Mouse (Mus musculus): ENCODE results near the gene Iars2.

Gene Iars2

DNA sequence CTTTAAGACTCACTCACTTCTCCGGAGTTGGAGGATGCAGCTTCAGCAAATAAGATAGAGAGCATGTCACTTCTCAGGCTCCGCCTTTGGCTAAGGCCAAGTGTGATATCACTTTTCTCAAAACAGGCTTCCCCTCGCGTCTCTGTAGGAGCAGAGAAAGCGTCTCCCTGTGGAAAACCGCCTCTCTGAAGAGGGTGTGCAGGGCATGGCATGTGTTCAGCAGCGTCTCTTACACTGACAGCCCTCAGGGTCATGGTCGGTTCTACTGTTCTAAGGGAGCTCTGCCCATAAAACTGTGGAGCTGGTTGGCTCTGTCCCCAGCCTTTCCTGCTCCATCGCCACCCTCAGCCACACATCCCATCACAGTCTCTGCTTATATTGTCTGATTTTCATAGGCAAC is 49.9 kb downstream of the Iars2 start:
- DNase-seq (ENCODE audit: low read depth, low spot score): no peak

DNA sequence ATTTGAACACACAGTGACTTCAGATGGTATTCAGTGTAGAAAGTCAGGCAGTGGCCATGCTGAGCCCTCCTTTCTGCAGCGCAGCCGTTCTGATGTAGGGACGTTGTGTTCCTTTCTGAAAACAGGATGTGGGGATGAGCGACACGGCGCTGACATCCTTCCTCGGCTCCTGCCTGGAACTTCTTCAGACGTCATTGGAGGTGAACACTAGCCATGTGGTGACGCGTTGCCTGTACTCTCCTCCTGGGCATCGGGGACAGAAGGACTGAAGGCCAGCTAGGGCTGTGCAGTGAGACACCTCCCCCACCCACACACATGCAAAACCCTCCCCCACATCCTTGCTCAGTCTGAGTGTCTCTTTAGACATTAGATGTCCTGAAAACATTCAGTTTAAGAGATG is 52.2 kb downstream of the Iars2 start:
- DNase-seq (ENCODE audit: low read depth, low spot score): no peak

DNA sequence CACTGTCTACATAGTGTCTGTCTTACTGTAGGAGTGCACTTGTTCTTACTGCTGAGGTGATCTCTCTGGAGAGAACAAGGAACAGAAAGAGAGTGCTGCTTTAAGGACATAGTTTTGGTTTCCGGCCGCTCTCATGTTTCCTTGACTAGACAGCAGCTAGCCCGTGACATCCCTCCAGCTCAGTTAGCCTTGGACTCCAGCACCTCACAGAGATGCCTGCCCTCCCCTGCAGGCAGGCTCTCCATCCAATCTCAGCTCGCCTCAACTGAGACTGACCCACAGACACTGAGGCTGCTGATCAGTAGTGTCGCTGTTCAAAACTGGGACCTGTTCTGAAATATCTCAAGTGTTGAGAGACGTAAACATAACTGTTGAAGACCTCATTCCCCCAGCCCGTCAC is 53.2 kb downstream of the Iars2 start:
- no peak for DNase-seq (ENCODE audit: low read depth, low spot score)

DNA sequence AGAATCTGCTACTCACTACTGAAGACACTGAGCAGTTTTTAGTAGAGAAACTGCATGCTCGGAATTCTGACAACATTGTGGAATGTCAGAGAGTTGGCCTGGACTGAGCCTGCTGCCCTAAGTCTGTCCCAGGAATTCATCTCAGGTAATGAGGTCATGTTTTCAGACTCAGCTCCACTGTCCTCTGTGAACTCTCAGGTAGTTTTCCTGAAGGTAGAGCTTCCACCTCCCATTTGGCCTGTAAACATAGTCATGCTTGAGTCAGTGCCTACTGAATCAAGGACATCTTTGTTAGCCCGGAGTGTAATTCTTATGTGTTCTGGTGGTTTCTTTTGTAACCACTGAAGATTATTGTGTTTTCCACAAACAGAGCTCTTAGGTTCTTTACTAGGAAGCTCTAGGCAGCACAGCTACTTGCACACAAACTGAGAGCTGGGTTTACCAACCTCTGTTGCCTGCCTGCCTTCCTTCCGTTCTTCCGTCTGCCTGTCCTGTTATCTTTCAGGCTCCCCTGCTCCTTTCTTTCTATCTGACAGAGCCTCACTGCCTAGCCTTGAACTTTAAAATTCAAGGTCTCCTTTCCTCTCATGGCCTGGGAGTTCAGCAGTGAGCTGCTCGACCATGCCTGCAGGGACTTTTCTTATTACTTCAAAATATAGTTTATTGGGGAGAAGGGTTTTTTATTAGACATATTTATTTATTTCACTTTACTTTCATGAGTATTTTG is 54.2 kb downstream of the Iars2 start:
- DNase-seq (ENCODE audit: low read depth, low spot score): no peak

DNA sequence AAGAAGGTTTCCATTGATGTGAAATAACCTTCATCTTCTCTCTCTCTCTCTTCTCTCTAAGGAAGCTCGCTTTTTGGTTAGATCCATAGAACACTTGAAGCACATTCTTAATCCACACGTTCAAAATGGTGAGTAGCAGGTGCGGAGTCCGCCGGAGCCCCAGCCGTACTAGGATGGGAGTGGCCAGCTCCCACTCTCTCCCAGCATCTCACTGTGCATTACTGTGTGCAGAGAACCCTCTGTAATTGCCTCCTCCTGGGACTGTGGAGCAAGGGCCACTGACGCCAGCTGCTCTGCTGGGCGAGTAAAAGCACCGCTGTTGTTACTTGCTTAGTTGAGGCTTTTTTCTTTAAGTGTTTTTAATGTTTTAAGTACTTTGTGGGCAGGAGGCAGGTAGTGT is 57.8 kb downstream of the Iars2 start:
- DNase-seq (ENCODE audit: low read depth, low spot score): no peak

DNA sequence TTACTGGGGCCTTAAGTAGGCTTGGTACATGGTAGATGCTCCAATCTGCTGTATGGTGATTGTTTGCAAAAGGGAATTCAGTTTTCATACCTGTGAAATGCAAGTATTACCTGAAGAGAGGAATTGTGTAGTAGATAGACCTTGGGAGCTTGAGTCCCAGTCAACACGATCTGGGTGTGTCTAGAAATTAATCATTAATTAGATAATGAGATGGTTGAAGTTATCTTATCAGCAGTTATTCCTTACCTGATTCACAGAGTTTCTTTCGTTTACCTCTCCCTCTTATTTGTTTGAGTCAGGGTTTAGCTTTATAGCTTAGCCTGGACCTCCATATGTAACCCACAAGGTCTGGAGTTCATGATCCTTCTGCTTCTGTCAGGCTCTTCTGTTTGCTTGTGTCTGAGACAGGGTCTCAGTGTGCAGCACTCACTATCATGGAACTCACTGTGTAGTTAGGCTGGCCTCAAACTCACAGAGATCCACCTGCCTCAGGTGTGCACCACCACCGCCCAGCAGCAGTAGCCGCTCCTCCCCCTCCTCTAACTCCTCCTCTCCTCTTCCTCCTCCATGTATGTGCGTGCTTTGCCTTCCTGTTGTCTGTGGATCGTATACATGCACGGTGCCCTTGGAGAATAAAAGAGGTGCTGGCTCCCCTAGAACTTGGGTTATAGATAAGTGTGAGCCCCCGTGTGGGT is 58.6 kb downstream of the Iars2 start:
- DNase-seq (ENCODE audit: low read depth, low spot score): no peak

DNA sequence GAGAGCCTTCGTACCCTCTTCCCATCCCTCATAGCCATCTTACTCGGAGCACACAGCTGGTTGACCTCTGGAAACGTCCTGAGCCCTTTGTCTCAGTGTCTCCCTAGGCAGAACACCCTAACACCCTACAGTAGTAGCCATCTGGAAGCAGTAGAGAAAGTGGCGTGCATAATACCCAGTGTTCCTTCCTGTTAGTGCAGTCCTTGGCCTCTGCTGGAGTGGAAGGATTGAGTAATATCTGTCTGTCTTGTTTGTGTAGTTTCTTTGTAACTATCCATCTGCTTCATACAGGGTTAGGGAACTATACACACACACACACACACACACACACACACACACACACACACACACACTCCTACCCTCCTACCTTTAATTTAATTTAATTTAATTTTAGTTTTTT is 60.5 kb downstream of the Iars2 start:
- no peak for DNase-seq (ENCODE audit: low read depth, low spot score)

DNA sequence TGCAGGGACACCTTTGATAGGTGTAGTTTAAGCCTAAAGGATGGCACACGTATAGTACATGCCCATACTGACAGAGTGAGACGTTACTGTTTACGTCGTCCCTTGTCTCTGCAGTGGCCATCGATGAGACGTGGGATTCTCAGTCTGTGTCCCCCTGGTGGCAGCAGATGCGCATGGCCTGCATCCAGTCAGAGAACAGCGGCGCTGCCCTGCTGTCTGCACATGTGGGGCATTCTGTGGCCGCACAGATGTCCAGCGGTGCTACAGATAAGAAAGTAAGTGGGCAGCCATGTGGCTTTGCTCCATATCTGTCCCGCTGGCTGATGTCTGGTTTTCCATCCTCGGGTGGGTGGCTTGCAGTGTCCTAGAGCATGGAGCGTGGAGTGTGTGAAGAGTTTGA is 66.6 kb downstream of the Iars2 start:
- DNase-seq (ENCODE audit: low read depth, low spot score): no peak

DNA sequence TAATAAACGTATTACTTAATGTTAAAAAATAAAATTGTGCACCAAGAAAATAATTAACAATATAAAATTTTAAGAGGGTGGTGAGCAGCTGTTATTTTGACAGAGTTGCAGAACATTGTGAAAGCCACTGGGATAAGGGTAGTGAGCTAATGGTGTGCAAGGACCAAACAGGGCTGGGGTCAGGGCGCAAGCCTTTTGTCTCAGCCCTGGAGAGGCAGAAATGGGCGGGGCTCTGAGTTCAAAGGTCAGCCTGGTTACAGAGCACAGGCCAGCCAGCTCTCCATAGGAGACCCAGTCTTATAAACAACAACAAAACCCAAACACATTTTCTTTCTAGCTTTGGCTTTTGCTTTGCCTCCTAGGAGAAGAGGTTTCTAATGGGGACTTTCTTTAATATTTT is 72.4 kb downstream of the Iars2 start:
- no peak for DNase-seq (ENCODE audit: low read depth, low spot score)

DNA sequence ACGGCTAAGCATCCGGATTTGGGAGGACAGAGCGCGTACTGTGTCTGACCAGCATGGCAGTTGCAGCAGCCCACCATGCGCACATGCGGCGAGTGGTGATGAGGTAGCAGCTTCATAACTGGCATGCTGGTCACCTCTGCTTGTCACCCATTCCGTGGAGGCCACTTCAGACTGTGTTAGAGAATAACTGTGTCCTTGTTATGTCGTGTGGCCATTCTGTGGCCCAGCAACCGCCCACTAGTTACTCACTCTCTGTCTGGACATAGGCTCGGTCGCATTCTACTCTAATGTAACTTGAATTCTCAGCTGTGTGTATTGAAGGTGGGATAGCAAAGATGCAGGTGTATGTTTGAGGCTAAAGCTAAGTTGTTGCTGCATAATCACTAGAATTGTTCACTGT is 73.9 kb downstream of the Iars2 start:
- DNase-seq (ENCODE audit: low read depth, low spot score): no peak

DNA sequence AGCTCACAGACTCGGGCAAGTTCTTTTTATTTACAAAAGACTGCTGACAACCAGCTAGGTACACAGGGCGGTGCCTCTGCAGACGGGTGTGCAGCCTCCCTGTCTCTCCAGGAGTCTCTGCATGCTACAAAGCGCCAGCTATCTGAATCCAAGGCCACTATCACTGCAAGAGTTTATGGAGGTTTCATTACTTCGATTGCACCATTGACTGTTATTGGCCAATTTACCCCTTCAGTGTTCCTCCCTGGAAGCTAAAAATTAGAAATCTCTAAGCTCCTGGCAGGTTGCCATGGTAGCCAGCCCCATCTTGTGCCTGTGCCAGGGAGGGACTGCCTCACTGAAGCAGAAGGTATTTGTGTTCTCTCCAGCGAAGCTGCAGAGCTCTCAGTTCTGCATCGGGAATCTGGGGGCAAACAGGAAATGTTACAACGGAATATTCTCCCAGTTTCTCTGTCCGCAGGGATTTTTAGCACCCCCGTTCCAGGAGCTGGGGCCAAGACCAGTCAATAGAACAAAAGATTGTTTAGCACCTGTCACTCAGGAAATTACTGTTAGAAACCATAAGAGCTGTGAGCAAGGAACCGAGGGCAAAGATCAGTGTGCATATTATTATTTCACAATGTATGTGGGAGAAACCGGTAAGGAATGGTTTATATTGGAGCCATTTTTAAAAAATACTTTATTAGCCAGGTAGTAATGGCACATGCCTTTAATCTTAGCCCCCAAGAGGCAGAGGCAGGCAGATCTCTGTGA is 75.9 kb downstream of the Iars2 start:
- DNase-seq (ENCODE audit: low read depth, low spot score): peak; percentile 8

DNA sequence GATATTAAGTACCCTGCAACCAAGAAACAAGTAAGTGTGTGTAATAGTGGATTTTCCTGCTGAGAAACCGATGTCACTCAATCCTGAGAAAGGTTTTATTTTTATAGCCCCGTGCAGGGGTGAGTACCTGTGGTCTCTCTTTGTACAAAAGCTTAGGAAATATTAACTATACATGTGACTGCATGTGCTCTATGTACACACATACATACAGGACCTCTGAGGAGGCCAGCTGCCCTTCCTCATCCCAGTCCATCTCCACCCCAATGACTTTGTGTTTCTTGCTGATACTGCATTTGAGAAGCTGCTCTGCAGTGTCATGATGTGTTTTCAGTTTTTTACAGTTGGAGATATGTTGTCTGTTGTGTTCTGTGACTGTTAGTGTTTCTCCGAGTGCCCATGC is 76.8 kb downstream of the Iars2 start:
- DNase-seq (ENCODE audit: low read depth, low spot score): no peak

DNA sequence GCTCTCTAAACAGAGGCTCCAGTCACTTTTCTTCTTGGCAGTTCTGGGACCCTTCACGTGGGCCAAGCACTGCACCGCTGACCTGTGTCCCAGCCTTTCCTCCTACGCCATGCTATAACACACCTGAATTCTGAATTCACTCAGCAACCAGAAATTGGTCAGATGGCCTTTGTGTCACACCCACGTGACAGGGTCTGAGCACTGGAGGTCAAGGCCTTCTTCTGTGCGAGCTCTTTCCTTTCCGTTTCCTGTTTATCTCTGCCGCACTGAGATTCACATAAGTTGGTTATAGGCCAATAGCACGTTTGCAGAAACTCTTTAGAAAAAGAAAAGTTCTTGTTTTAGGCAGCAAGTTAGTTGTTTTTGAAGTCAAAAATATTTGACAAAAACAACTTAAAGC is 80.5 kb downstream of the Iars2 start:
- no peak for DNase-seq (ENCODE audit: low read depth, low spot score)

DNA sequence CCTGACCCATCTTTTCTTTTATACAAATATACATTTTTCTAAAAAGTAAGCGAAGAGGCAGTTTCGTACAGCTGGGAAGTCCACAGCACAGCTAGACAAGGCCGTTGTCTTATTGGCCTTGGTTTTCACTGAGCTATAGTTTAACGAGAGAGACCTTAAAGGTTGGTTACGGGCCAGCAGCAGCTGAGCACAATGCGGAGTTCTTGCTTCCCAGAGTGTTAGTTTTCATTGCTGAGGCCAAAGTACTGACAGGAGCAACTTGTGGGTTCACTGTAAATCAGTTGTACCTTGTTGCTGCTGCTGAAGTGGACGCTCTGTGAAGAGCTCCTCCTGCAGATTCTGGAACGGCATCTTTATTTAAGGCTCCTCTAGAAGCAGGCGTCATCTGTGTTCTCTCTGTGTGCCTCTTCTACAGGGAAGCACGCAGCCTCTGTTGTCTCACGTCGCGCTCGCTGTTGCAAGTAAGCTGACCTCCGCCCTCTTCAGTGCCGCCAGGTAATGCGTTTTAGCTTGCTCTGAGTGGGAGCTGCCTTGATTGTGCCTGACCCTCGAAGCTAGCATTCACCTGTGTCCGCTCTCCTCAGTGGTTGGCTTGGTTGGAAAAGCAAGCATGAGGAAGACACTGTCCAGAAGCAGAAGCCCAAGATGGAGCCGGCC is 81.6 kb downstream of the Iars2 start:
- no peak for DNase-seq (ENCODE audit: low read depth, low spot score)

DNA sequence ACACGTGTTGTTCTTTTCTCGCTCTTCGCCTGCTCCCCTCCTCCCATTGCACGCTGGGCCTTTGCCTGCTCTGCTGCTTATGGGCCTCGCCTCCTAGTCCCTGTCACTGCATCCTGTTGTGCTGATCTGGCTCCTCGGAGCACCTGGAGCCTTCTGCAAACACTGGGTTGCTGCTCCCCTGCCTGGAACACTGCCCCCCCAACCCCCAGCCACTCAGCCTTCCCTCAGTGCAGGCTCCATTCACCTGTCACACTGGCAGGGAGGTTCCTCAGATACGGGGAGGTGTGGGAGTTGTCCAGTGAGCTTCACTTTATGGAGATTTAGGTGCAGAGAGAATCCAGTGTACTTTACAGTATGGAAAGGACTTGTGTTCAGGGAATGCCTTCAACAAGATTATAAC is 83.7 kb downstream of the Iars2 start:
- DNase-seq (ENCODE audit: low read depth, low spot score): no peak

DNA sequence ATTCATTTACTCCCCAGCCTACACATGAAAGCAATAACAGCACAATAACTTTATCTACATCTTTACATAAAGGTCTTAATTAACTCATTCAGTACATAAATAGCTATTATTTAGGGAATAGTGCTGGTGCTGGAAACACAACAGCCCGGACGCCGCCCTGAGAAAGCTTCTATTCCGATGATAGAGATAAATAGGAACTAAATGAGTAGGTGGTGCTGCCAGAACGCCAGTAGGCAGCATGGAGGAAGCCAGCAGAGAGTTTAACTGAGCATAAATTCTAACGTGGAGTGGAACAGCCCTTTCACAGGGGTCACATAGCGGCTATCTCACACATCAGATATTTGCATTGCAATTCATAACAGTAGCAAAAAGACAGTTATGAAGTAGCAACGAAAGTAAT is 86.2 kb downstream of the Iars2 start:
- no peak for DNase-seq (ENCODE audit: low read depth, low spot score)

DNA sequence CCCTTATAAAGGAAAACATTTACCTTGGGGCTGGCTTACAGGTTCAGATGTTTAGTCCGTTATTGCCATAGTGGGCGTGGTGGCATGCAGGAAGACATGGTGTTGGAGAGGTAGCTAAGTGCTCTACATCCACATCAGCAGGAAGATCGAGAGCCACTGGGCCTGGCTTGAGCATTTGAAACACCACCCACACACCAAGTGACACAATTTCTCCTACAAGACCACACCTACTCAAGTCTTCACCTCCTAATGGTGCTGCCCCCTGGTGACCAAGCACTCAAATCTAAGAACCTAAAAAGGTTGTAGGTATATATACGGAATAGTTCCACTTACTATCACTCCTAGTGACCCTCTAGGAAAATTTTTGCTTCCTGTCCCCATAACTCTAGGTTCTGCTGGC is 92.7 kb downstream of the Iars2 start:
- DNase-seq (ENCODE audit: low read depth, low spot score): no peak

DNA sequence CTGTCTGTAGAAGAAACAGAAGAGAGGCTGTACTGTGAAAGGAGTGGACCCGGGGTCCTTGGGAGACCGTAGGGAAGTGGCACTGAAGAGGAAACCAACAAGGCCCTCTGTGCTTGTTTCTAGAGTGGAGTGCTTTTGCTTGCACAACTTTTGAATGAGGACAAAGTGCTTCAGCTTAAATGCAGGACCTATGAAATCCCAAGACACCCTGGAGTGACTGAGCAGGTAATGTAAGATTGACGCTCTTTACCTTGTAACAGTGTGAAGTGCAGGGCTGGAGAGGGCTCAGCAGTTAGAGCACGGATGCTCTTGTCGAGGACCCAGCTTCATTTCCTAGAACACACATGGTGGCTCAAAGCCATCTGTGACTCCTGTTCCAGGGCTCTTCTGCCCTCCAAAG is 93.4 kb downstream of the Iars2 start:
- no peak for DNase-seq (ENCODE audit: low read depth, low spot score)
